Mouse (Mus musculus) C2C12 (cell line): ENCODE results near the gene Traf2. TPM values are rescaled to one million over a fixed set of nuclear protein-coding genes. Genes with fewer than 3 reads are reported as not detected.

Experiments
- H3K27me3 ChIP-seq: one replicate; pipeline ENCODE4 v1.6.1; 2011; ENCODE audit not compliant: control insufficient read depth, insufficient read depth, insufficient read length
- H3K36me3 ChIP-seq: one replicate; pipeline ENCODE4 v1.6.1; 2011; ENCODE audit not compliant: control insufficient read depth, insufficient read depth
- H3K4me3 ChIP-seq: one replicate; pipeline ENCODE4 v1.5.1; 2011; ENCODE audit warnings: mild to moderate bottlenecking, control low read depth; ENCODE audit not compliant: poor library complexity, insufficient read depth, severe bottlenecking
- H3K79me2 ChIP-seq: one replicate; pipeline ENCODE4 v1.6.1; 2011; ENCODE audit not compliant: control insufficient read depth, insufficient read depth
- H3K79me3 ChIP-seq: one replicate; pipeline ENCODE4 v1.6.1; 2011; ENCODE audit warnings: low read depth, control low read depth
- H3ac ChIP-seq: one replicate; pipeline ENCODE3; 2011; ENCODE audit warnings: low read depth; ENCODE audit not compliant: control insufficient read depth, insufficient read length
- CEBPB ChIP-seq: IDR thresholded peaks from one replicate; pipeline ENCODE4 v1.6.1; 2011; ENCODE audit warnings: low read depth, mild to moderate bottlenecking, control low read depth, moderate library complexity
- CTCF ChIP-seq: IDR thresholded peaks from one replicate; pipeline ENCODE4 v1.5.1; 2011; ENCODE audit not compliant: control insufficient read depth, insufficient read depth, insufficient read length
- FOSL1 ChIP-seq: IDR thresholded peaks from one replicate; pipeline ENCODE4 v1.8.0; 2011; ENCODE audit warnings: mild to moderate bottlenecking, low read length; ENCODE audit not compliant: poor library complexity, insufficient read depth, severe bottlenecking
- MAX ChIP-seq: IDR thresholded peaks from one replicate; pipeline ENCODE4 v1.6.1; 2011; ENCODE audit warnings: mild to moderate bottlenecking, control low read depth
- MYOD1 ChIP-seq: IDR thresholded peaks from one replicate; pipeline ENCODE4 v1.6.1; 2011; ENCODE audit warnings: low read depth; ENCODE audit not compliant: control insufficient read depth, insufficient read length
- MYOG ChIP-seq: IDR thresholded peaks from one replicate; pipeline ENCODE4 v1.6.1; 2011; ENCODE audit not compliant: control insufficient read depth, insufficient read length; ENCODE audit errors: extremely low read depth
- USF1 ChIP-seq: IDR thresholded peaks from one replicate; pipeline ENCODE4 v1.6.1; 2011; ENCODE audit warnings: low read depth, mild to moderate bottlenecking, control low read depth, moderate library complexity
- polyA plus RNA-seq: library from polyadenylated mRNA; unstranded; fragments of >200 nt; fragmentation: generic; extraction: Trizol; gene quantifications from one replicate; pipeline ENCODE4 v1.2.1, GENCODE M21; 2012; ENCODE audit warnings: missing spikeins

Traf2 gene
- polyA plus RNA-seq, 1 experiment: 28.8 TPM

GRCm38 (mm10) chr2:25551186-25551585 is 4.4 kb upstream of the Traf2 start:
- H3ac ChIP-seq: no peak overlapping the region
- H3K27me3 ChIP-seq: no peaks in the 10 kb centered on the region
- peaks cover 2% of the 10 kb centered on the region for H3K79me3 ChIP-seq
- no peaks in the 10 kb centered on the region for H3K36me3 ChIP-seq
- no peak overlapping the region for H3K4me3 ChIP-seq
- H3K79me2 ChIP-seq: peaks cover 4% of the 10 kb centered on the region
- TF ChIP-seq USF1: peak; percentile 22
- TF ChIP-seq CTCF: peak; percentile 76
- TF ChIP-seq CEBPB: no peak

- Histone ChIP-seq H3K27me3 (no peaks in the 10 kb centered on the region), H3K79me3 (peaks cover 21% of the 10 kb centered on the region), H3ac (no peak overlapping the region), H3K4me3 (no peak overlapping the region), H3K36me3 (peaks cover 8% of the 10 kb centered on the region), H3K79me2 (peaks cover 22% of the 10 kb centered on the region)
- TF ChIP-seq MAX (peak; percentile 34), MYOD1 (peak; percentile 25), CEBPB (no peak), FOSL1 (no peak), USF1 (peak; percentile 29), CTCF (no peak), MYOG (no peak)
Observed at GRCm38 (mm10) chr2:25549021-25549991, 2.6 kb upstream of the Traf2 start.

GRCm38 (mm10) chr2:25545996-25546810 is 537 bp downstream of the Traf2 start:
- peak overlapping the region; percentile 87 for H3K4me3 ChIP-seq
- peaks cover 51% of the 10 kb centered on the region for H3K79me3 ChIP-seq
- no peaks in the 10 kb centered on the region for H3K27me3 ChIP-seq
- TF ChIP-seq MYOG (no peak), USF1 (no peak)
- peak overlapping the region; percentile 50 for H3ac ChIP-seq
- H3K79me2 ChIP-seq: peaks cover 53% of the 10 kb centered on the region
- peaks cover 15% of the 10 kb centered on the region for H3K36me3 ChIP-seq

- no peak overlapping the region for H3ac ChIP-seq
- peaks cover 43% of the 10 kb centered on the region for H3K36me3 ChIP-seq
- H3K27me3 ChIP-seq: no peaks in the 10 kb centered on the region
- TF ChIP-seq CEBPB (no peak), MYOG (no peak), CTCF (no peak), MYOD1 (peak; percentile 66), MAX (no peak), USF1 (no peak)
- H3K79me3 ChIP-seq: peaks cover 86% of the 10 kb centered on the region
- peaks cover 97% of the 10 kb centered on the region for H3K79me2 ChIP-seq
- no peak overlapping the region for H3K4me3 ChIP-seq
Observed at GRCm38 (mm10) chr2:25541644-25542367, 4.9 kb downstream of the Traf2 start.

- H3K36me3 ChIP-seq: peaks cover 56% of the 10 kb centered on the region
- H3K4me3 ChIP-seq: no peak overlapping the region
- H3K27me3 ChIP-seq: no peaks in the 10 kb centered on the region
- H3ac ChIP-seq: no peak overlapping the region
- TF ChIP-seq USF1 (no peak), CTCF (no peak), MYOG (no peak), CEBPB (no peak), FOSL1 (no peak), MYOD1 (no peak), MAX (no peak)
- H3K79me2 ChIP-seq: peaks cover 98% of the 10 kb centered on the region
- H3K79me3 ChIP-seq: peaks cover 78% of the 10 kb centered on the region
Observed at GRCm38 (mm10) chr2:25540541-25540948, 6.2 kb downstream of the Traf2 start.
